Mouse (Mus musculus): ENCODE measurements at regions not wholly inside any gene's neighbourhood (a gene's known extent, or its start where the extent isn't known, plus 50 kb on each side); places are given as distances from the start of the nearest gene placed in this dataset.

DNA sequence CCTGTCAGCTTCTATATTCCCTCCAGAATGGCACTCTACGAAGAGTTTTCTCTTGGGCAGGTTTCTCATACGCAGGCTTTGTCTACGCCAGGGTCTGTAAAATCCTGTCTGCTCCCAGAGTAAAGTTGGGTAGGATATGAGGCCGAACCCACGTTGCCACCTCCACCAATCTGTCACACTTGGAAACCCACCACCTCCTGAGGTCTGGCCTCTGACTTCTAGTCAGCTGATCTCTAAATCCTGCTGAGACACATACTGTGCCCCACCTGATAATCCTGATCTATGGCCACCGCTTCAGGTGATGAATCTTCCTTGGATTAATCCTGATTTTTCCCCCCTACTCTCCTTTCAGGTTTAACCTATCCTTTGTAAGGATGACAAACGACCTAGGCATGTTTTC is 529.2 kb upstream of the Adam5 start:
- Histone ChIP-seq H3K27ac (ENCODE audit: insufficient read depth, low read length) (no peak overlapping the region), H3K4me1 (ENCODE audit: control insufficient read depth, insufficient read depth, low read length) (no peaks in the 10 kb centered on the region), H3K4me3 (ENCODE audit: insufficient read depth, low read length) (no peak overlapping the region)
- TF ChIP-seq CTCF (IDR thresholded peaks at IDR 0.05; ENCODE audit: borderline replicate concordance, insufficient read depth, low read length) (no peak), POLR2A (IDR thresholded peaks at IDR 0.05; ENCODE audit: low read depth, low read length) (no peak)

DNA sequence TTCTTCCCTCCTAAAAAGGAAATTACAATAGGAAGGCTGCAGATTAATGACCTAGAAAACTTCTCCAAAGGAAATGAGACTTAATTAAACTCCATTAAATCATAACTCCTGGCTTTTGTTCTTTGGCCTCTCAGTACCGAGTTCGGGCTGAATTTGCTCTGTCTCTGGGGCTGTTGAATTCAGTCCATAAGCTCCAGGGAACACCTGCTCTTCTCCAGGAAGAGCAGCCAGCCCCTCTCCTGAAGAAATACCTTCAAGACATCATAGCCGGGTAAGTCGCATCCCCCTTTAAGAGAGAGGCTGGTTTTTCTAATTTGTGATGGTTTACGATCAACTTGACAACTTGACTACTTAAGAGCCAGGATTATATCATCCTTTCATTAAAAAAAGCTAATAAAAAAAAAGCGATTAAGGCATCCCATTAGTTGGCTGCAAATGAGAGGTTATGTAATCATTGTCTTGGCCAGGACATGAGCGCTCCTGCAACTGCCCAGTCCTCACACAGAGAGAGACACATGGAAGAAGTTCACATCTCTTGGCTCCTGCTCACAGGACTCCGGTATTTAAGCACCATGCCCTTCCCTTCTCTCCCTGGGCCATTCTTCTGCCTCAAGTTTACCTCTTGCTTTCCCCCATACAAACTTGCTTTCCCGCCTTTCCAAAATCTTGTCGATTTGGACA is 524.0 kb upstream of the Adam5 start:
- Histone ChIP-seq H3K4me3 (ENCODE audit: insufficient read depth, low read length) (no peak overlapping the region), H3K4me1 (ENCODE audit: control insufficient read depth, insufficient read depth, low read length) (no peaks in the 10 kb centered on the region; the same call in 1 of the 2 replicates), H3K27ac (ENCODE audit: insufficient read depth, low read length) (no peak overlapping the region)
- TF ChIP-seq CTCF (IDR thresholded peaks at IDR 0.05; ENCODE audit: borderline replicate concordance, insufficient read depth, low read length) (no peak), POLR2A (IDR thresholded peaks at IDR 0.05; ENCODE audit: low read depth, low read length) (no peak)

DNA sequence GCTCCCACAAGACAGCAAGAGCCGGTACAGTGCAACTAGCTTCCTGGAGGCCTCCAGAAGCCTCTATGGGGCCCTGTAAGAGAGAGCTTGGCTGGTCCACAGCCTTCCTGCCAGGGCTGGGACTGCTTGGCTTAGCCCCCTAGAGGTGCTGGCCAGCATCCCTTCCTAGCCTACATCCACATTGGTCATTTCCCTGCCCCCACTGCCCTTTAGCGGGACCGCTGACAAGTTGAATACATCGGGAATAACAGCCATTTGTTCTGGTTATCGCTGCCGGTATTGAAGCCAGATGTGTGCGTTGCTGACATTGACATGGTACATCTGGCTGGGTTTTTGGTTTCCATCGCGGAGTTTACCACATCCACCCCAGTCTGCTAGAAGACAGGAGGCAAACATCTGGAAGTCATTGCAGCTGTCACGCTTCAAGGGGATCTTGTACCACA is 519.0 kb upstream of the Adam5 start:
- Histone ChIP-seq H3K27ac (ENCODE audit: insufficient read depth, low read length) (peak overlapping the region; percentile 88), H3K4me1 (ENCODE audit: control insufficient read depth, insufficient read depth, low read length) (peaks cover 3% of the 10 kb centered on the region; the same call in 1 of the 2 replicates), H3K4me3 (ENCODE audit: insufficient read depth, low read length) (no peak overlapping the region; the same call in 1 of the 2 replicates)
- TF ChIP-seq CTCF (IDR thresholded peaks at IDR 0.05; ENCODE audit: borderline replicate concordance, insufficient read depth, low read length), result peak; percentile 18; the same call in 1 of the 2 replicates
- peak; percentile 16; the same call in 1 of the 2 replicates for TF ChIP-seq POLR2A (IDR thresholded peaks at IDR 0.05; ENCODE audit: low read depth, low read length)

DNA sequence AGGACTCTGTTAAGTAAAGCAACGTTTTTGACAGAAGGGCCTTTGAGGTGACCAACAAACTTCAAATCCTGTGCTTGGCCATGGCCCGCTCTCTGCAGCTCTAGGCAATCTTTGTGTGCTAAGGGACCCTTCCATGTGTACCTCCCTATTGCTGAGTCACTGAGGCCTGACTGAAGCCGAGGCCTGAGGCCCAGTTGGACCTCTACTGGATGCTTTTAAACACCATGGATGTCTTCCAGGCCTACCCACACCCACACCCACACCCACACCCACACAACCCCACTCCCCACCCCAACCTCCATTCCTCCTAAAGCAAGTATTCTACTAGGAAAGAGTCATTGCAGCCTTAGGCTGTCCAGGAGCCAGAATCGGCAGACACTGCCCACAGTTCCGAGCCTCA is 518.3 kb upstream of the Adam5 start:
- Histone ChIP-seq H3K4me3 (ENCODE audit: insufficient read depth, low read length) (no peak overlapping the region), H3K27ac (ENCODE audit: insufficient read depth, low read length) (peak overlapping the region; percentile 65; the same call in 1 of the 2 replicates), H3K4me1 (ENCODE audit: control insufficient read depth, insufficient read depth, low read length) (peaks cover 3% of the 10 kb centered on the region; the same call in 1 of the 2 replicates)
- TF ChIP-seq CTCF (IDR thresholded peaks at IDR 0.05; ENCODE audit: borderline replicate concordance, insufficient read depth, low read length) (no peak), POLR2A (IDR thresholded peaks at IDR 0.05; ENCODE audit: low read depth, low read length) (no peak)

DNA sequence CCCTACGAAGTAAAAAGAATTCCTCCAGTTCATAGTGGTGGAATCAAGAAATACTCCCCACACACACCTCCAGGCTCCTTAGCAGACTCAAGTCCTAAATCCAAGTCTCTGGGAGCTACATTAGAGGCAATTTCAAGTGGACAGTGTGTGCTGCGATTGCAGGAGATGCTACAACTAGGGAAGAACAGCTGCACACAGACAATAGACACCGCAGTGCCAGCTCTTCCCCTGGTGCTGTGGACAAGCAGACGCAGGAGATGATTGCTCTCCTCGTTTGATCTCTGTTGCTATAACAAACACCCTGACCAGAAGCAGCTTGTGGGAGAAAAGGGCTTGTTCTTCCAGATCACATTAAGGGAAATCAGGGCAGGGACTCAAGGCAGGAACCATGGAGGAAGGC is 517.1 kb upstream of the Adam5 start:
- TF ChIP-seq CTCF (IDR thresholded peaks at IDR 0.05; ENCODE audit: borderline replicate concordance, insufficient read depth, low read length), result no peak
- no peak for TF ChIP-seq POLR2A (IDR thresholded peaks at IDR 0.05; ENCODE audit: low read depth, low read length)
- peaks cover 3% of the 10 kb centered on the region; the same call in 1 of the 2 replicates for H3K4me1 ChIP-seq (ENCODE audit: control insufficient read depth, insufficient read depth, low read length)
- H3K4me3 ChIP-seq (ENCODE audit: insufficient read depth, low read length), result no peak overlapping the region
- H3K27ac ChIP-seq (ENCODE audit: insufficient read depth, low read length), result no peak overlapping the region

DNA sequence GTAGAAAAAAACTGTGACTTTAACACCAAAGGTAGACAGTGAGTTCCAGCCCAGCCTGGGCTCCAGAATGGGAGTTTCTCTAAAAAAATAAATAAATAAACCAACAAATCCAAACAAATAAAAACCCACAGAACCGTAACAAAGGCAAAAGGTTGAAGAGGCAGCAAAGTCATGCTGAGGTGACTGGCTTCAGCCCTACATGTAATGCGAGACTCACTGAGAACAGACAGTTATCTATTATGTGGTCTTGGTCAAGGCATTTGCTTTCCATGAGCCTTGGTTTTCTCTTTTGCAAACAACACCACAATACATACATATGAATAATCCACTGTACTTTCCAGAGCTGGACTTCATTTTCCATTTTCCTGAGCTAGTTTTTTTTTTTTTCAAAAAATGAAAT is 516.6 kb upstream of the Adam5 start:
- Histone ChIP-seq H3K4me3 (ENCODE audit: insufficient read depth, low read length) (no peak overlapping the region), H3K27ac (ENCODE audit: insufficient read depth, low read length) (no peak overlapping the region), H3K4me1 (ENCODE audit: control insufficient read depth, insufficient read depth, low read length) (peaks cover 3% of the 10 kb centered on the region; the same call in 1 of the 2 replicates)
- no peak for TF ChIP-seq POLR2A (IDR thresholded peaks at IDR 0.05; ENCODE audit: low read depth, low read length)
- TF ChIP-seq CTCF (IDR thresholded peaks at IDR 0.05; ENCODE audit: borderline replicate concordance, insufficient read depth, low read length), result no peak

DNA sequence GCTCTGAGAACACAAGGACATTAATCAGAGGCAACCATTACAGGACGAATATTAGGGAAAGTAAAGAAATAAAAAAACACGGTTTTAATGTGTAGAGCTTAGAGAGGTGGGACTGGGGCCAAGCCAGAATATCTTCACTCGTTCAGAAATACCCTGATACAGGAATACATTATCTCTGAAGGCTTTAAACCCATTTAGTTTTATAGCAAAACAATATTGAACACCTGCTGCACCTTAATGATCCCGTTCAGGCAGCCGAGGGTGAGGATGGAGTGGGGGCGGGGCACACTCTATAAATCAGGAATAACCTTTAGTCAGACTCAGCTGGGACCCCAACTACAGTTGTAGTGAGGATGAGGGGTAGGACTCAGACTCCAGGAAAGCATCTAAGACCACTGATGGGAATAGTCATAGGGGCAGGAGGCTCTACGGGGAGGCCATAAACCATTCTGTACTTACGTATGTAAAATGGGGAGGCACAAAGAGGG is 508.0 kb upstream of the Adam5 start:
- H3K4me1 ChIP-seq (ENCODE audit: control insufficient read depth, insufficient read depth, low read length), result no peaks in the 10 kb centered on the region
- no peak overlapping the region for H3K27ac ChIP-seq (ENCODE audit: insufficient read depth, low read length)

DNA sequence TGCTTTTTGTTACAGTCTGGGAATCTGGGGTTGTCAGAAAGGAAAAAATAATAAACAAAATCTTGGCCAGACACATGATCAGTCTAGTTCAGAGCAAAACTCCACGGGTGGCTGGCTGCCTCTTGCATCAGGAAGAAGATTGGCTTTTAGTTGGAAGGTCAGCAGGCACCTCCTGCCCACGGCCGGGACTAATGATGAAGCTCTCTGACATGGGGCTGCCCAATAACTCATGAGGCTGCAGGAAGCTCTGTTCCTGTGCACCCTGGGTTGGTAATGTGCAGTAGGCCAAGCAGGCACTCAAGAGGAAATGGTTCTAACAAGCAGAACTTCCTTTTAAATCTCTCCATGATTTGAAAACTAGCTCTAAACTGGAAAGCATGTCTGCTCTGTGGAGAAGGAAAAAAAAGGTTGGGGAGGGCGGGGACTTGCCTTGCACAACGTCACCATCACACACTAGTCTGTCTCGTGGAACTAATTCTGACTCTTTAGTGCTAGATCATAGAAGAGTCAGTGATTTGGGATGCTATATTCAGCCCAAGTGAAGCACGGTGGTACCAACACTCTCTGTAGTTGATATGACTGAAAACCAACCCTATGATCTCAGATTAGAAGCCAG is 507.1 kb upstream of the Adam5 start:
- Histone ChIP-seq H3K4me1 (ENCODE audit: control insufficient read depth, insufficient read depth, low read length) (no peaks in the 10 kb centered on the region), H3K4me3 (ENCODE audit: insufficient read depth, low read length) (no peak overlapping the region), H3K27ac (ENCODE audit: insufficient read depth, low read length) (no peak overlapping the region)
- TF ChIP-seq CTCF (IDR thresholded peaks at IDR 0.05; ENCODE audit: borderline replicate concordance, insufficient read depth, low read length) (no peak), POLR2A (IDR thresholded peaks at IDR 0.05; ENCODE audit: low read depth, low read length) (no peak)

More for the DNA sequence above, 508.0 kb upstream of the Adam5 start:
- TF ChIP-seq CTCF (IDR thresholded peaks at IDR 0.05; ENCODE audit: borderline replicate concordance, insufficient read depth, low read length) (no peak), POLR2A (IDR thresholded peaks at IDR 0.05; ENCODE audit: low read depth, low read length) (no peak)
- H3K4me3 ChIP-seq (ENCODE audit: insufficient read depth, low read length), result no peak overlapping the region

DNA sequence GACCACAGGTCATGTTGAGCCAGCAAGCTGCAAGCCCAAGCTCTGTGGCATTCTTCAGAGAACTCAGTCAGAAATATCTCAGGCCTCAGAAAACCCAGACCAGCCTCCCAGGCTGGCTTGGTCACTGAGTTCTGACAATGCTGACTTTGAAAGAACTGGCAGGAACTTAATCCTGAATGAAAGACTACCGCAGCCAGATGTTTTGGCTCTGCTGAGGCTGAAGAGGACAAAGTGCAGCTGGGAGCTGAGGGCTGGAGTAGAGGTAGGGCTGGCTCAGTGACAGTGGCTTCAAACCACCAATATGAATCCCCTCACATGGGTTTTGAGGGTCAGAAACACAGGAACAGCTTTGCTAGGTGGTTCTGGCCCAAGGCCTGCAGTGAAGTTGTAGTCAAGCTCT is 505.6 kb upstream of the Adam5 start:
- Histone ChIP-seq H3K27ac (ENCODE audit: insufficient read depth, low read length) (no peak overlapping the region), H3K4me1 (ENCODE audit: control insufficient read depth, insufficient read depth, low read length) (no peaks in the 10 kb centered on the region), H3K4me3 (ENCODE audit: insufficient read depth, low read length) (no peak overlapping the region)
- TF ChIP-seq POLR2A (IDR thresholded peaks at IDR 0.05; ENCODE audit: low read depth, low read length) (no peak), CTCF (IDR thresholded peaks at IDR 0.05; ENCODE audit: borderline replicate concordance, insufficient read depth, low read length) (no peak)

DNA sequence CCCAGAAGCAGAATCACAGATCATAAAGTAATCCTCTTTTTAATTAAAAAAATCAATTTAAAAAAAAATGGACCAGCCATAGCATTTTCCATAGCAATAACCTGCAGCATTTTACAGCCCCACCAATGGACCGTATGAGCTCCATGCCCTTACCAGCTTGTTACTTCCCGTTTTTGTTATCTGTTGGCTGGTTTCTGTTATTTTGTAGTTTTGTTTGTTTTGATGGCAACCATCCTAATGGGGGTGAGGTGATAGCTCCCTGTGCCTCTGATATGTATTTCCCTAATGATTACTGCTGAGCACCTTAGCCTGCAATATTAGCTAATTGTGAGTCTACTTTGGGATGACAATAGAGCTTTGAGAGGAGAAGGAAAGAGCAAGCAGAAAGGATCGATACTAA is 504.1 kb upstream of the Adam5 start:
- H3K4me3 ChIP-seq (ENCODE audit: insufficient read depth, low read length), result no peak overlapping the region
- TF ChIP-seq CTCF (IDR thresholded peaks at IDR 0.05; ENCODE audit: borderline replicate concordance, insufficient read depth, low read length) (no peak), POLR2A (IDR thresholded peaks at IDR 0.05; ENCODE audit: low read depth, low read length) (no peak)
- H3K4me1 ChIP-seq (ENCODE audit: control insufficient read depth, insufficient read depth, low read length), result no peaks in the 10 kb centered on the region
- no peak overlapping the region for H3K27ac ChIP-seq (ENCODE audit: insufficient read depth, low read length)

Data from embryonic fibroblast, embryonic 13.5 days (primary cell).